Mouse (Mus musculus): ENCODE results near the gene Atp5e.

DNA sequence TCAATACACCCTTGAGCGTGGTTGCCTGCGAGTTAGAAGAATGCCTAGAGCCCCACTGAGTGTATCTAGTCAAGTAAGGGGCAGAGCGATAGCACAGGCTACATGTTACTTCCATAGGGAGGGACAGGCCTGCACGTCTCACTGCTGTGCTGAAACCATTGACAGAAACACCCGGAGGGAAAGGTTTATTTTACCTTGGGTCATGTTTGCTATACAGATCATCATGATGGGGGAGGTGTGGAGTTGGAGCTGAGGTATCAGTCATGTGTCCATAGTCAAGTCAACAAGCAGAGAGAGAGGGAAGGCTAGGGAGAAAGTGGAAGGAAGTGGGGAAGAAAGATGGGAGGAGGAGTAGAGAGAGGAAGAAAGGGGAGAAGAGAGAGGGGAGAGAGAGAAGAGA lies 23.1 kb upstream of the Atp5e start:
- no peak for TF ChIP-seq CTCF (IDR thresholded peaks at IDR 0.05)
- no peak for TF ChIP-seq EP300 (IDR thresholded peaks at IDR 0.05)

All from lung, postnatal 0 days (tissue).